Mouse (Mus musculus): ENCODE measurements around the gene Casp9. TPM values are rescaled to one million over a fixed set of nuclear protein-coding genes. Genes with fewer than 3 reads are reported as not detected.

Casp9 gene
- polyA plus RNA-seq, 1 experiment from 2014 or later = 15.8 TPM

DNA sequence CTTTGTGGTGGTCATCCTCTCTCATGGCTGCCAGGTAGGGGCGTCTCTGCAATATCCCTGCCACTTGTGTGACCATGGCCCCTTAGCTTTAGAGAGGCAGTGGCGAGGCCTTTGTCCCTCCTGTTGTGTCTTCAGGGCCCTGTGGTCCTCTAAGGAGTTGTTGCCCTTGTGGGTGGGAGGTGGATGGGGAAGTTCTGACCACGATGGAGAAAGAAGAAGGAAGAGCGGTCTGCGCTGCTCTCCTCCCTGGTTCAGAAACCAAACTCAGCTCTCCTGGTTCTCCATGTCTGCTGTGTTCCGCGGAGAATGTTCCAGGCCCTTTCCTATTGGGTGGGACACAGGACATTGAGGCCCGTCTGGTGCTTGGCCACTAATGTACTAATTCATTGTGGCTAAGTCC lies 12.5 kb downstream of the Casp9 start:
- no peak overlapping the region for H3K4me3 ChIP-seq (replicated peaks; ENCODE audit: low read length)
- no peak for ATAC-seq
- no peaks in the 10 kb centered on the region for H3K9me3 ChIP-seq (ENCODE audit: control insufficient read depth, low read length)
- peaks cover 17% of the 10 kb centered on the region for H3K36me3 ChIP-seq (ENCODE audit: control insufficient read depth, insufficient read depth)
- H3K4me2 ChIP-seq (ENCODE audit: low read length) = no peak overlapping the region
- no peaks in the 10 kb centered on the region for H3K4me1 ChIP-seq (replicated peaks; ENCODE audit: control insufficient read depth, insufficient read depth, low read length)
- H3K9ac ChIP-seq (replicated peaks; ENCODE audit: low read depth, low read length) = no peak overlapping the region
- H3K27ac ChIP-seq (ENCODE audit: low read length) = no peak overlapping the region
- no peaks in the 10 kb centered on the region for H3K27me3 ChIP-seq (replicated peaks; ENCODE audit: control insufficient read depth, insufficient read depth, low read length)
- WGBS = 95% methylated on average over 8 of the region's 8 CpGs

DNA sequence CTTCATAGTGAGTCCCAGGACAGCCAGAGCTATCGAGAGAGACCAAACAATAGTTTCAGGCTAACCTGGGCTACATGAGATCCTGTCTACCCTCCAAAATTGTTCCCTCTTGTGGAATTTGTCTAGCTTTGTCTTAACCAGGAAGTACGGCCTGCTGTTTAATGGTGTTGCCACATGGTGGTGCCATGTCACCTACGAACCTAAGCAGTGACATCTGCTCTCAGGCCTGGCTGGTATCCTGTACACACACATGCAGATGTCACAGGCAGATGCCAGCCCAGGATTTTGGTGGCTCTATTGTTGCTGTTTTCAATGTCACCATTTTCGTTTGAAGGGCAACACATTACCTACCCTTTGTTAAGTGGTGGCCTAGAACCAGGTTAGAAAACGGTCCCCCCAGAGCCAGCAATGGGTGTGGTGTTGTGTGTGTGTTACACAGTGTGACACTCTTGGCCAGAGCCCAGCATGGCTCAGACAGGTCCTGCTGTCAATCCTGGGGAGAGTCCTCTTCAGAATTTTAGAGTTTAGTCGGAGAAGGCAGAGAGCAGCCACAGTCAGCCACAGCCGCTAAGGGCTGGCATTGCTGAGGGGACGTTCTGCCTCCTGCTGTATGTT lies 16.5 kb downstream of the Casp9 start:
- ATAC-seq = no peak
- Histone ChIP-seq H3K27me3 (replicated peaks; ENCODE audit: control insufficient read depth, insufficient read depth, low read length) (no peaks in the 10 kb centered on the region), H3K4me1 (replicated peaks; ENCODE audit: control insufficient read depth, insufficient read depth, low read length) (no peaks in the 10 kb centered on the region), H3K36me3 (ENCODE audit: control insufficient read depth, insufficient read depth) (peaks cover 16% of the 10 kb centered on the region; the same call in 1 of the 2 replicates), H3K4me3 (replicated peaks; ENCODE audit: low read length) (no peak overlapping the region), H3K4me2 (ENCODE audit: low read length) (no peak overlapping the region), H3K9me3 (ENCODE audit: control insufficient read depth, low read length) (no peaks in the 10 kb centered on the region), H3K27ac (ENCODE audit: low read length) (no peak overlapping the region), H3K9ac (replicated peaks; ENCODE audit: low read depth, low read length) (no peak overlapping the region)
- WGBS = 72% methylated on average over 8 of the region's 8 CpGs

DNA sequence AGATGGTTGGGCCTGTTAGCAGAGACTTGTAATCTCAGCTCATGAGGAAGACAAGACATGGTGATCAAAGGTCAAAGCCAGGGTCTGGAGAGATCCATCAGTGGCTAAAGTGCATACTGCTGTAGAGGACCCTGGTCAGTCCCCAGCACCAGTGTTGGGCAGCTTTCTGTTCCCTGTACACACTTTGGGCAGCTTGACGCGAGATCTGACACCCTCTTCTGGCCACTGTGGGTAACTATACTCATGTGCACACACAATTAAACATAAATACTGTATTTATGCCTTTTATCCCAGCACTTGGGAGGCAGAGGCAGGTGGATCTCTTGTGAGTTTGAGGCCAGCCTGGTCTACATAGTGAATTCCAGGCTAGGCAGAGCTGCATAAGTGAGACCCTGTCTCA lies 17.6 kb downstream of the Casp9 start:
- no peak for ATAC-seq
- Histone ChIP-seq H3K27me3 (replicated peaks; ENCODE audit: control insufficient read depth, insufficient read depth, low read length) (no peaks in the 10 kb centered on the region), H3K9ac (replicated peaks; ENCODE audit: low read depth, low read length) (no peak overlapping the region), H3K4me1 (replicated peaks; ENCODE audit: control insufficient read depth, insufficient read depth, low read length) (no peaks in the 10 kb centered on the region), H3K9me3 (ENCODE audit: control insufficient read depth, low read length) (no peaks in the 10 kb centered on the region), H3K4me2 (ENCODE audit: low read length) (no peak overlapping the region), H3K36me3 (ENCODE audit: control insufficient read depth, insufficient read depth) (peaks cover 11% of the 10 kb centered on the region; the same call in 1 of the 2 replicates), H3K4me3 (replicated peaks; ENCODE audit: low read length) (no peak overlapping the region), H3K27ac (ENCODE audit: low read length) (no peak overlapping the region)
- 98% methylated on average over 2 of the region's 2 CpGs for WGBS

DNA sequence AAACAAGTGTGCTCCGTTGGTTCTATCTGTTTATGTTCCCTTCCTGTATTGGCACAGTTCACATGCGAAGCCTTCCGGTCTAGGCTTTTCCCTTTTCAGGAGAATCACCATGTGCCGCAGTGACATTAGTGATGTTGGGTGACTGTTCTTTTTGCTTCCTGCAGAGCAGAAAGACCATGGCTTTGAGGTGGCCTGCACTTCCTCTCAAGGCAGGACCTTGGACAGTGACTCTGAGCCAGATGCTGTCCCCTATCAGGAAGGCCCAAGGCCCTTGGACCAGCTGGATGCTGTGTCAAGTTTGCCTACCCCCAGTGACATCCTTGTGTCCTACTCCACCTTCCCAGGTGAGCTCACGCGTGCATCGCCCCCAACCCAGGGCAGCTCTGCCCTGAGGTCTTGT lies 18.0 kb downstream of the Casp9 start:
- no peak overlapping the region for H3K9ac ChIP-seq (replicated peaks; ENCODE audit: low read depth, low read length)
- no peak overlapping the region for H3K4me2 ChIP-seq (ENCODE audit: low read length)

DNA sequence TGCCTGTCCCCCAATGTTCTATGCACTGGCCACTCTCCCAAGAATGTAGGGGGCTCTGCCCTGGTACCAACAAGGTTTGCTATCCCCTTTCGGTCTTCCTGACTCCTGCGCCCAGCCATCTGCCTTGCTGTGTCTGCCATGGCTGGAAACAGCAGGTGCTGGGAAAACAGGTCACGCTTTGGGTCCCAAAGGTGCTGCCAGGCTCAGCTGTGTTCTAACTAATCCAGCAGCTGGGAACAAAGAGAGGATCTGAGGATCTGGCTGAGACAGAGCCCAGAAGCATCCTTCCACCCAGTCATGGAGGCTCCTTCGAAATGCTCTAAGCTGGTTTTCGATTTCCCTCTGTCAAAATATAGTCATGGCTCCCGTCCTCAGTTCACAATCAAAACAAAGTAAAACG lies 22.9 kb downstream of the Casp9 start:
- H3K36me3 ChIP-seq (ENCODE audit: control insufficient read depth, insufficient read depth) = no peaks in the 10 kb centered on the region
- H3K4me1 ChIP-seq (replicated peaks; ENCODE audit: control insufficient read depth, insufficient read depth, low read length) = no peaks in the 10 kb centered on the region
- H3K9ac ChIP-seq (replicated peaks; ENCODE audit: low read depth, low read length) = no peak overlapping the region
- ATAC-seq = no peak
- H3K4me2 ChIP-seq (ENCODE audit: low read length) = no peak overlapping the region
- no peaks in the 10 kb centered on the region for H3K27me3 ChIP-seq (replicated peaks; ENCODE audit: control insufficient read depth, insufficient read depth, low read length)
- H3K9me3 ChIP-seq (ENCODE audit: control insufficient read depth, low read length) = no peaks in the 10 kb centered on the region
- no peak overlapping the region for H3K4me3 ChIP-seq (replicated peaks; ENCODE audit: low read length)
- 91% methylated on average over 7 of the region's 7 CpGs for WGBS
- no peak overlapping the region for H3K27ac ChIP-seq (ENCODE audit: low read length)

More for the DNA sequence above, 18.0 kb downstream of the Casp9 start:
- Histone ChIP-seq H3K9me3 (ENCODE audit: control insufficient read depth, low read length) (no peaks in the 10 kb centered on the region), H3K4me1 (replicated peaks; ENCODE audit: control insufficient read depth, insufficient read depth, low read length) (no peaks in the 10 kb centered on the region), H3K36me3 (ENCODE audit: control insufficient read depth, insufficient read depth) (peaks cover 11% of the 10 kb centered on the region; the same call in 1 of the 2 replicates), H3K4me3 (replicated peaks; ENCODE audit: low read length) (no peak overlapping the region), H3K27ac (ENCODE audit: low read length) (no peak overlapping the region), H3K27me3 (replicated peaks; ENCODE audit: control insufficient read depth, insufficient read depth, low read length) (no peaks in the 10 kb centered on the region)
- 97% methylated on average over 7 of the region's 7 CpGs for WGBS
- no peak for ATAC-seq

DNA sequence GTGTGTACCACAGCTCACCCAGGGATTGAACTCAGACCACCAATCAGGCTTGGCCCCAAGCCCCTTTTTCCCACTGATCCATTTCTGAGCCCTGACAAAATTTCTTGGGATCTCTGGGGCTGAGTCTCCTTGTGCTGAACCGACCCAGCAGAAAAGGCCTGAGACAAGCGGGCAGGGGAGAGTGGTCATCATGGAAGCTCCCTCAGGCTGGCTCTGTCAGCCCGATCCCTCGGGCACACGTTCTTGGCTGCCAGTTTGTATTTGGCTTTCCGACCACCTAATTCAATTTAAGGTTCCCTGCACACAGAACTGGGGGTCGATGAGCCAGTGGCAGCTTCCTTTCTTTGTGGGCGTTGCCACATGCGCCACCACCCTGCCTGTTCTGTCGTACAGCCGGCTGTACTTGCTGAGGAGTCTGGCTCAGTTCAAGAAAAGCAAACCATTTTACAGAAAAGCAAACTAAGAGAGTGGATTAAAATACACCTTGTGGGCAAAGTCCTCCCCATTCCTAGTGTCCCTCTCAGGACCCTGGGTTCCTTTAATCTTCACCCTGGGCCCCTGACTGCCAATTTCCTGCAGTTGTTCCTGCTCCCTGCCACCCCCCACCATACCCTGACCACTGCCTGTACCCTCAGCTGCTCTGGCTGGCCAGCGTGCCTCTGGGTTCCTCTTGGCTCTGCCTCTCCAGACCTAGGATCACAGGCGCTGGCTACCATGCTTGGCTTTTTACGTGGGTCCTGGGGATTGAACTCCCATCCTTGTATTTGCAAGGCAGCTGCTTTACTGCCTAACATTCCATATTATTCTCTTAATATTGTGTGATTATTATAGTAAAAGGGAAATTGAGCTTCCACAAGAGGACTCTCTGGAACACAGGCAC lies 23.6 kb downstream of the Casp9 start:
- Histone ChIP-seq H3K9me3 (ENCODE audit: control insufficient read depth, low read length) (no peaks in the 10 kb centered on the region), H3K4me1 (replicated peaks; ENCODE audit: control insufficient read depth, insufficient read depth, low read length) (no peaks in the 10 kb centered on the region), H3K36me3 (ENCODE audit: control insufficient read depth, insufficient read depth) (no peaks in the 10 kb centered on the region), H3K4me3 (replicated peaks; ENCODE audit: low read length) (no peak overlapping the region), H3K9ac (replicated peaks; ENCODE audit: low read depth, low read length) (no peak overlapping the region), H3K27me3 (replicated peaks; ENCODE audit: control insufficient read depth, insufficient read depth, low read length) (no peaks in the 10 kb centered on the region), H3K4me2 (ENCODE audit: low read length) (no peak overlapping the region), H3K27ac (ENCODE audit: low read length) (no peak overlapping the region)
- WGBS = 54% methylated on average over 14 of the region's 14 CpGs
- ATAC-seq = no peak

DNA sequence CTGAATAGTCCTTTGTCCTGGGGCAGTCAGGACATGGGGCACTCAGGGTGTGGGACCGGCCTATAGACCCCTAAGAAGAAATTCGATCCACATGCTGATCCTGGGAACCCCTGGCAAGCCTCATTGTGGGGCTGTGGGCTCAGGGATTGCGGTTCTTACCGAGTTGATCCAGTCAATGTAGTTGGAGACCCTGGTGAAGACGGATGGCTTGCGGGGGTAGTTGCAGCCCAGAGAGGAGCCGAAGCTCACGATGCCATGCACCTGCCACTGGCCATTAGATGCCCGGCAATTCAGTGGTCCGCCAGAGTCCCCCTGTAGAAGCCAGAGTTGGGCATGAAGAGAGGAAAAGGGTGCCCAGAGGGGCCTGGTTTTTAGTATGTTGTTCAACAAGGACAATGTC lies 24.3 kb downstream of the Casp9 start:
- Histone ChIP-seq H3K9ac (replicated peaks; ENCODE audit: low read depth, low read length) (no peak overlapping the region), H3K36me3 (ENCODE audit: control insufficient read depth, insufficient read depth) (no peaks in the 10 kb centered on the region), H3K27me3 (replicated peaks; ENCODE audit: control insufficient read depth, insufficient read depth, low read length) (no peaks in the 10 kb centered on the region), H3K4me2 (ENCODE audit: low read length) (no peak overlapping the region), H3K27ac (ENCODE audit: low read length) (no peak overlapping the region), H3K4me1 (replicated peaks; ENCODE audit: control insufficient read depth, insufficient read depth, low read length) (no peaks in the 10 kb centered on the region), H3K9me3 (ENCODE audit: control insufficient read depth, low read length) (no peaks in the 10 kb centered on the region), H3K4me3 (replicated peaks; ENCODE audit: low read length) (no peak overlapping the region)
- ATAC-seq = no peak
- 52% methylated on average over 10 of the region's 10 CpGs for WGBS

DNA sequence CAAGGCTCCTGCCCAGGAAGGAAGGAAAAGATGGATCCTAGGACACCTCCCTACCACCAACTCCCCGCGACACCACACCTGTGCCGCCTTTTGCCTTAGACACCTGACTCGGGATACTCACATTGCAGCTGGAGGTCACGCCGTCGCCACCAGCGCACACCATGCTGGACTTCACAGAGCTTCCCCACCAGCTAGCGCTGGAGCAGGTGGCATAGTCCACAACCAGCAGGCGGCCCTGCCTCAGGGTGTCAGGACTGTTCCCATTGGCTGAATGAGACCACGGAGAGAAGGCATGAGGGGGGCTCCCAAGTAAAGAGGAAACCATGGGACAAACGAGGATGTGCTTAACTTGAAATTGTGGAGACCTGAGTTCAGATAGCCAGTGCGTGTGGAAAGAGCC lies 25.4 kb downstream of the Casp9 start:
- WGBS = 91% methylated on average over 13 of the region's 13 CpGs
- Histone ChIP-seq H3K27me3 (replicated peaks; ENCODE audit: control insufficient read depth, insufficient read depth, low read length) (no peaks in the 10 kb centered on the region), H3K27ac (ENCODE audit: low read length) (no peak overlapping the region), H3K9me3 (ENCODE audit: control insufficient read depth, low read length) (no peaks in the 10 kb centered on the region), H3K4me1 (replicated peaks; ENCODE audit: control insufficient read depth, insufficient read depth, low read length) (no peaks in the 10 kb centered on the region), H3K4me3 (replicated peaks; ENCODE audit: low read length) (no peak overlapping the region), H3K4me2 (ENCODE audit: low read length) (no peak overlapping the region), H3K36me3 (ENCODE audit: control insufficient read depth, insufficient read depth) (no peaks in the 10 kb centered on the region), H3K9ac (replicated peaks; ENCODE audit: low read depth, low read length) (no peak overlapping the region)
- ATAC-seq = no peak

DNA sequence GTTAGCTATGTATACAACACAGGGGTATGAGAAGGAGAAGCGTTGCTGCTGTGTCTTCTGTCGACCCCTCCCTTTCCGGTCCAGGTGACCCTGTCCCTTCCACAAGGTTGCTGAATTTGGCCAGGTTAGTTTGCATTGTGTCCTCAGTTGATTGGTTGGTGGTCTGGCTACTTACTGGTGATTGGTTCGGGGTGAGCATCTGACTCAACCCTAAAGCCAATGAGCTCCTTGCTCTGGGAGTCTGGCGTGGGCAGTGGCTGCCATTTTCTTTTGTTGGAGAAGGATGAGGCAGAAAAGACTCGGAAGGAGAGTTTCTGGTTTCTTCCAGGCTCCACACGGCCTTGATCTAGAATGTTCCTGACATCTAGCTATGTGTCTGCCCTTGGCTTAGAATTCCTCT lies 25.9 kb downstream of the Casp9 start:
- no peaks in the 10 kb centered on the region for H3K36me3 ChIP-seq (ENCODE audit: control insufficient read depth, insufficient read depth)
- H3K4me1 ChIP-seq (replicated peaks; ENCODE audit: control insufficient read depth, insufficient read depth, low read length) = no peaks in the 10 kb centered on the region
- ATAC-seq = no peak
- no peak overlapping the region for H3K4me2 ChIP-seq (ENCODE audit: low read length)
- 95% methylated on average over 7 of the region's 7 CpGs for WGBS
- no peaks in the 10 kb centered on the region for H3K27me3 ChIP-seq (replicated peaks; ENCODE audit: control insufficient read depth, insufficient read depth, low read length)
- no peaks in the 10 kb centered on the region for H3K9me3 ChIP-seq (ENCODE audit: control insufficient read depth, low read length)
- H3K4me3 ChIP-seq (replicated peaks; ENCODE audit: low read length) = no peak overlapping the region
- no peak overlapping the region for H3K9ac ChIP-seq (replicated peaks; ENCODE audit: low read depth, low read length)
- no peak overlapping the region for H3K27ac ChIP-seq (ENCODE audit: low read length)

All from forebrain, embryonic 16.5 days (tissue).